Mouse (Mus musculus) left cerebral cortex, postnatal 4 days (tissue): Measurements from ENCODE around the gene Nfkbib. TPM values are rescaled to one million over a fixed set of nuclear protein-coding genes. Genes with fewer than 3 reads are reported as not detected.

ENCODE experiments used
- DNase-seq: peaks from one replicate; pipeline ENCODE4 v3.0.0-alpha.2; 2022
- intact Hi-C: fragments of 180-260 bp; cut with DNase I; formaldehyde crosslinking; loops from one replicate; pipeline ENCODE4 v1.15.1; 2025
- total RNA-seq, 2 experiments: library from RNA; stranded (reverse); gene quantifications; 2 replicates each; pipeline ENCODE4 v1.2.3; 2021

The Nfkbib gene
- total RNA-seq, 2 experiments from 2014 or later: 35.3 to 35.6 TPM

DNA sequence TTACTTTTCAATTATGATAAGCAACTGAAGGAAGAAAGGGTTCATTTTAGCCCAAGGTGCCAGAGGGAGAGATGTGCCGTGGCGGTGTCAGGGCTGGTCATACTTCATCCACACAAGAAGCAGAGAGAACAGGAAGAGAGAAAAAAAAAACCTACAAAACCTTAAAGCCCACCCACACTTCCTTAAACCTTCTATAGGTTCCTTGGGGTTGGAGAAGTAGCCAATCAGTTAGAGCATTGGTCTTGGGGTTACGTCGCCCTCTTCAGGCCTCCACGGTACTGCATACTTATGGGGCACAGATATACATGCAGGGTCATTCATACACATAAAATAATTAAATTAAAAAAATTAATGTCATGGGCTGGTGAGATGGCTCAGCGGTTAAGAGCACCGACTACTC lies 45.2 kb downstream of the Nfkbib start:
- intact Hi-C loops: loop anchor here (10.0 kb wide), 2 partner anchors 63 to 117 kb away; partner anchors contain the start of gene Rinl
- no peak for DNase-seq

GRCm38 (mm10) chr7:28720753-28721537 lies 46.4 kb downstream of the Nfkbib start:
- intact Hi-C loops: loop anchor here (10.0 kb wide), 2 partner anchors 64 to 116 kb away; partner anchors contain the start of gene Rinl
- peak; percentile 37 for DNase-seq

GRCm38 (mm10) chr7:28719650-28720049 lies 47.7 kb downstream of the Nfkbib start:
- intact Hi-C loops: loop anchor here (5.0 to 10.0 kb wide), 3 partner anchors 65 to 272 kb away; partner anchors contain the start of gene Rinl
- DNase-seq: no peak

GRCm38 (mm10) chr7:28719159-28719558 lies 48.2 kb downstream of the Nfkbib start:
- intact Hi-C loops: loop anchor here (5.0 kb wide), 1 partner anchor 272 kb away; no protein-coding TSS in a partner anchor
- no peak for DNase-seq

DNA sequence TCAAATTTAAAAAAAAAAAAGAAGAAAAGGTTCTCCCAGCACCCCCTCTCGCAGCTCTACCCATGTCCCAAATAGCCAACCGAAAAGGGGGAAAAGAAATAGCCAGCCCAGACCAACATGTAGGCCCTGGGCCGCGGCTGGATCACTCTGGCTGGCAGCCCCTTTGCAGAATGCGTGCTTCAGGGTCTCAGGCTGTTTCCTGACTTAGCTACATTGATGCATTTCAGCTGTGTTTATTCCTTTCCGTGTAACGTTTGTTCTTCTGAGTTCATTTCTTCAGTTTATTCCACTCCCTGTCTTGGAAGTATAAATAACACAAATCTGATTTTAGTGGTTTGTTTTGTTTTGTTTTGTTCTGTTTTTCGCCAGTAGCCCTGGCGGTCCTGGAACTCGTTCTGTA lies 49.6 kb downstream of the Nfkbib start:
- DNase-seq: no peak
- intact Hi-C loops: loop anchor here (5.0 kb wide), 1 partner anchor 270 kb away; no protein-coding TSS in a partner anchor

GRCm38 (mm10) chr7:28716590-28717281 lies 50.6 kb downstream of the Nfkbib start, which contains the start of gene Fbxo17:
Fbxo17 (plus strand) TSS chr7:28716804.
- intact Hi-C loops: loop anchor here (5.0 kb wide), 1 partner anchor 269 kb away; no protein-coding TSS in a partner anchor
- peak; percentile 46 for DNase-seq

- DNase-seq: no peak
- intact Hi-C loops: loop anchor here (5.0 kb wide), 1 partner anchor 268 kb away; no protein-coding TSS in a partner anchor
These were observed 51.7 kb downstream of the Nfkbib start for GRCm38 (mm10) chr7:28715598-28715997.

DNA sequence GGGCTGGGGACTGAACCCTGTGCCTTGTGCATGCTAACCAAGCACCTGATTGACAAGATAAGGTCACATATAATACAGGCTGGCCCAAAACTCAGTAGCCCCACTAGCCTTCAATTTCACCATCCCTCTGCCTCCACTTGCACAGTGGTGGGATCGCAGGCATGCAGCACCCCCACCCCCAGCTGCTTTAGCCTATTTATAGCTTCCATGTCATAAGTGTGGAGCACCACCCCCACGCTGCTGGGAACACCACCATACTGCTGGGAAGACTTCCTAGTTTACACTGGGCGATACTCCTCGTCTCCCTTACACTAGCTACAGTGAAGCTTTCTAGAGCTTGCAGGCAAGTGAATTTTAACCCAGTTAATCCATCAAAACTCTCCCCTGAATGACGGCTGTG lies 52.6 kb downstream of the Nfkbib start:
- intact Hi-C loops: loop anchor here (5.0 kb wide), 1 partner anchor 267 kb away; no protein-coding TSS in a partner anchor
- no peak for DNase-seq

GRCm38 (mm10) chr7:28710962-28711361 lies 56.4 kb downstream of the Nfkbib start:
- intact Hi-C loops: no loop called here
- no peak for DNase-seq

- no peak for DNase-seq
- intact Hi-C loops: no loop called here
These were observed 57.9 kb downstream of the Nfkbib start for GRCm38 (mm10) chr7:28709454-28709853.

Other genes starting within 250 kb of the Nfkbib start
- gene Ifnl3, start 244.7 kb downstream of the Nfkbib start, total RNA-seq: not detected
- not detected for gene Sycn, start 226.6 kb downstream of the Nfkbib start, total RNA-seq
- gene Nccrp1, start 220.3 kb downstream of the Nfkbib start, total RNA-seq: not detected
- 10 to 100 TPM; 67.9 to 70.0 TPM for gene Samd4b, start 169.4 kb downstream of the Nfkbib start, total RNA-seq
- 10 to 100 TPM; 11.6 to 11.9 TPM for gene Pak4, start 169.3 kb downstream of the Nfkbib start, total RNA-seq
- under 1 TPM; 0.18 to 0.89 TPM for gene Acp7, start 136.2 kb downstream of the Nfkbib start, total RNA-seq
- 10 to 100 TPM; 20.1 to 22.8 TPM for gene Fbxo27, start 74.7 kb downstream of the Nfkbib start, total RNA-seq
- gene Fbxo17, start 50.7 kb downstream of the Nfkbib start, total RNA-seq: 1 to 10 TPM; 2.9 to 3.7 TPM
- 10 to 100 TPM; 41.1 to 41.6 TPM for gene Mrps12, start 25.7 kb downstream of the Nfkbib start, total RNA-seq
- 10 to 100 TPM; 11.9 to 13.3 TPM for gene Sars2, start 25.5 kb downstream of the Nfkbib start, total RNA-seq
- under 1 TPM in 1 of 2 experiments, not detected in 1; 0.68 TPM for gene Ccer2, start 11.3 kb downstream of the Nfkbib start, total RNA-seq
- 10 to 100 TPM; 91.5 to 99.9 TPM for gene Sirt2, start 777 bp downstream of the Nfkbib start, total RNA-seq
- gene Rinl, start 21.5 kb upstream of the Nfkbib start, total RNA-seq: 1 to 10 TPM; 1.5 to 1.6 TPM
- 100 to 1,000 TPM; 572 to 576 TPM for gene Hnrnpl, start 41.0 kb upstream of the Nfkbib start, total RNA-seq
- 10 to 100 TPM; 45.3 to 45.9 TPM for gene Ech1, start 57.7 kb upstream of the Nfkbib start, total RNA-seq
- 1 to 10 TPM; 3.6 to 4.6 TPM for gene Lgals4, start 66.3 kb upstream of the Nfkbib start, total RNA-seq
- gene Lgals7, start 96.3 kb upstream of the Nfkbib start, total RNA-seq: 1 to 10 TPM; 2.3 to 3.7 TPM
- under 1 TPM; 0.18 to 0.52 TPM for gene Capn12, start 113.9 kb upstream of the Nfkbib start, total RNA-seq
- 100 to 1,000 TPM; 129 to 134 TPM for gene Actn4, start 194.8 kb upstream of the Nfkbib start, total RNA-seq
- gene Eif3k, start 214.4 kb upstream of the Nfkbib start, total RNA-seq: 100 to 1,000 TPM; 212 to 213 TPM
- 10 to 100 TPM; 12.9 to 14.7 TPM for gene Map4k1, start 214.5 kb upstream of the Nfkbib start, total RNA-seq